Mouse (Mus musculus) brown adipose tissue, adult 24 weeks (tissue): ENCODE results near the gene Kdm6b. TPM values are rescaled to one million over a fixed set of nuclear protein-coding genes. Genes with fewer than 3 reads are reported as not detected.

Experiments
- H3K27ac ChIP-seq: fragments of 200-500 bp; replicated peaks from 2 replicates; pipeline ENCODE4 v1.5.1; 2012; ENCODE audit warnings: low read depth, mild to moderate bottlenecking, low read length
- H3K4me1 ChIP-seq: fragments of 200-500 bp; 2 replicates; pipeline ENCODE4 v1.6.1; 2012; ENCODE audit warnings: low read length, mixed read lengths; ENCODE audit not compliant: control insufficient read depth, insufficient read depth, insufficient read length
- H3K4me3 ChIP-seq: fragments of 200-500 bp; 2 replicates; pipeline ENCODE4 v1.5.1; 2012; ENCODE audit warnings: low read depth, mild to moderate bottlenecking, low read length, moderate library complexity; ENCODE audit not compliant: insufficient read depth
- polyA plus RNA-seq: library from polyadenylated mRNA; stranded (reverse); fragments of >200 nt; gene quantifications from 2 replicates; pipeline ENCODE4 v1.2.4, GENCODE M21; 2012; ENCODE audit not compliant: missing spikeins, insufficient read depth, insufficient read length

Kdm6b gene
- polyA plus RNA-seq, 1 experiment = 16.9 TPM

GRCm38 (mm10) chr11:69371601-69372000 is 41.9 kb downstream of the Kdm6b start:
- no peak overlapping the region for H3K4me3 ChIP-seq
- no peak overlapping the region for H3K27ac ChIP-seq
- H3K4me1 ChIP-seq = peaks cover 6% of the 10 kb centered on the region; the same call in 1 of the 2 replicates

- H3K4me1 ChIP-seq = peaks cover 9% of the 10 kb centered on the region
- 0 out of 2 replicates have a peak overlapping the region, but pooled peaks have one; percentile 8 for H3K27ac ChIP-seq
- no peak overlapping the region for H3K4me3 ChIP-seq
These were observed 42.7 kb downstream of the Kdm6b start for GRCm38 (mm10) chr11:69370817-69371215.

GRCm38 (mm10) chr11:69369990-69370816 is 43.3 kb downstream of the Kdm6b start:
- Histone ChIP-seq H3K4me3 (no peak overlapping the region), H3K4me1 (peaks cover 15% of the 10 kb centered on the region), H3K27ac (0 out of 2 replicates have a peak overlapping the region, but pooled peaks have one; percentile 8)

- H3K27ac ChIP-seq = peak within 1 kb of the TSS; percentile 76
- H3K4me1 ChIP-seq = peaks cover 21% of the 10 kb centered on the region
- H3K4me3 ChIP-seq = peak within 1 kb of the TSS; percentile 91
These were observed 44.1 kb downstream of the Kdm6b start, which contains the start of gene Chd3 for GRCm38 (mm10) chr11:69369215-69369989. Gene Chd3 (minus strand): TSS chr11:69369406.

GRCm38 (mm10) chr11:69368356-69369214 is 44.9 kb downstream of the Kdm6b start:
- Histone ChIP-seq H3K4me1 (peaks cover 25% of the 10 kb centered on the region), H3K4me3 (peak overlapping the region; percentile 91), H3K27ac (peak overlapping the region; percentile 76)

- Histone ChIP-seq H3K4me1 (peaks cover 25% of the 10 kb centered on the region), H3K4me3 (peak overlapping the region; percentile 91), H3K27ac (peak overlapping the region; percentile 81)
These were observed 45.7 kb downstream of the Kdm6b start for GRCm38 (mm10) chr11:69367616-69368355.

- Histone ChIP-seq H3K4me1 (peaks cover 25% of the 10 kb centered on the region), H3K4me3 (peak overlapping the region; percentile 91), H3K27ac (peak overlapping the region; percentile 81)
These were observed 46.4 kb downstream of the Kdm6b start for GRCm38 (mm10) chr11:69366855-69367615.

- Histone ChIP-seq H3K4me1 (peaks cover 25% of the 10 kb centered on the region), H3K27ac (peak overlapping the region; percentile 93), H3K4me3 (peak overlapping the region; percentile 45)
These were observed 47.2 kb downstream of the Kdm6b start for GRCm38 (mm10) chr11:69366157-69366854.

- peaks cover 25% of the 10 kb centered on the region for H3K4me1 ChIP-seq
- peak overlapping the region; percentile 45 for H3K4me3 ChIP-seq
- H3K27ac ChIP-seq = peak overlapping the region; percentile 93
These were observed 47.8 kb downstream of the Kdm6b start for GRCm38 (mm10) chr11:69365722-69366121.

- Histone ChIP-seq H3K4me1 (peaks cover 25% of the 10 kb centered on the region), H3K4me3 (peak overlapping the region; percentile 42), H3K27ac (peak overlapping the region; percentile 93)
These were observed 48.6 kb downstream of the Kdm6b start for GRCm38 (mm10) chr11:69364910-69365309.

- peak overlapping the region; percentile 93 for H3K27ac ChIP-seq
- peaks cover 25% of the 10 kb centered on the region for H3K4me1 ChIP-seq
- H3K4me3 ChIP-seq = peak overlapping the region; percentile 42
These were observed 49.1 kb downstream of the Kdm6b start for GRCm38 (mm10) chr11:69364376-69364775.

GRCm38 (mm10) chr11:69362479-69362878 is 51.0 kb downstream of the Kdm6b start:
- H3K27ac ChIP-seq = no peak overlapping the region

GRCm38 (mm10) chr11:69362021-69362420 is 51.5 kb downstream of the Kdm6b start:
- Histone ChIP-seq H3K4me3 (no peak overlapping the region), H3K27ac (no peak overlapping the region), H3K4me1 (peaks cover 19% of the 10 kb centered on the region)

More at GRCm38 (mm10) chr11:69362479-69362878, 51.0 kb downstream of the Kdm6b start:
- Histone ChIP-seq H3K4me3 (no peak overlapping the region), H3K4me1 (peaks cover 21% of the 10 kb centered on the region)
